Mouse (Mus musculus): ENCODE results near the gene Tfe3.
"Not testable (repeated sequence)": the region's sequence is repeated elsewhere in the genome, so short reads cannot be mapped to it uniquely, and the experiment has no call there.

The Tfe3 gene

GRCm38 (mm10) chrX:7762137-7762920, at the start of gene Tfe3:
Tfe3 (plus strand) TSS chrX:7762560.
- DNase-seq (ENCODE audit: low read depth, low spot score), result peak; percentile 91

GRCm38 (mm10) chrX:7713764-7714134, 48.6 kb upstream of the Tfe3 start:
- DNase-seq (ENCODE audit: low read depth, low spot score), result not testable (repeated sequence)

GRCm38 (mm10) chrX:7714135-7714899, 48.0 kb upstream of the Tfe3 start, which contains the start of gene Wdr45:
Wdr45 (plus strand) TSS chrX:7714333.
- peak; percentile 92 for DNase-seq (ENCODE audit: low read depth, low spot score)

- not testable (repeated sequence) for DNase-seq (ENCODE audit: low read depth, low spot score)
These were observed 46.3 kb upstream of the Tfe3 start for GRCm38 (mm10) chrX:7716058-7716457.

GRCm38 (mm10) chrX:7721514-7722281, 40.7 kb upstream of the Tfe3 start, which contains the start of gene Gm45208:
Gm45208 (plus strand) TSS chrX:7722245.
- peak; percentile 65 for DNase-seq (ENCODE audit: low read depth, low spot score)

- DNase-seq (ENCODE audit: low read depth, low spot score), result no peak
These were observed 40.1 kb upstream of the Tfe3 start for GRCm38 (mm10) chrX:7722282-7722611.

- no peak for DNase-seq (ENCODE audit: low read depth, low spot score)
These were observed 39.7 kb upstream of the Tfe3 start for GRCm38 (mm10) chrX:7722691-7723090.

- no peak for DNase-seq (ENCODE audit: low read depth, low spot score)
These were observed 38.2 kb upstream of the Tfe3 start for GRCm38 (mm10) chrX:7724135-7724534.

GRCm38 (mm10) chrX:7725841-7726240, 36.5 kb upstream of the Tfe3 start:
- DNase-seq (ENCODE audit: low read depth, low spot score), result no peak

- no peak for DNase-seq (ENCODE audit: low read depth, low spot score)
These were observed 35.2 kb upstream of the Tfe3 start for GRCm38 (mm10) chrX:7727176-7727575.

- peak; percentile 83 for DNase-seq (ENCODE audit: low read depth, low spot score)
These were observed 34.0 kb upstream of the Tfe3 start, which contains the start of gene Praf2 for GRCm38 (mm10) chrX:7728215-7728921. Praf2 (plus strand) TSS chrX:7728439.

- DNase-seq (ENCODE audit: low read depth, low spot score), result no peak
These were observed 33.5 kb upstream of the Tfe3 start for GRCm38 (mm10) chrX:7728922-7729265.

- no peak for DNase-seq (ENCODE audit: low read depth, low spot score)
These were observed 28.7 kb upstream of the Tfe3 start for GRCm38 (mm10) chrX:7733571-7734156.

GRCm38 (mm10) chrX:7739336-7740081, 22.9 kb upstream of the Tfe3 start:
- DNase-seq (ENCODE audit: low read depth, low spot score), result no peak

GRCm38 (mm10) chrX:7740082-7740819, 22.1 kb upstream of the Tfe3 start:
- no peak for DNase-seq (ENCODE audit: low read depth, low spot score)

GRCm38 (mm10) chrX:7741103-7741502, 21.3 kb upstream of the Tfe3 start:
- no peak for DNase-seq (ENCODE audit: low read depth, low spot score)

GRCm38 (mm10) chrX:7743470-7743869, 18.9 kb upstream of the Tfe3 start:
- no peak for DNase-seq (ENCODE audit: low read depth, low spot score)

- no peak for DNase-seq (ENCODE audit: low read depth, low spot score)
These were observed 17.4 kb upstream of the Tfe3 start for GRCm38 (mm10) chrX:7744940-7745339.

GRCm38 (mm10) chrX:7745429-7745828, 16.9 kb upstream of the Tfe3 start:
- no peak for DNase-seq (ENCODE audit: low read depth, low spot score)

All from forelimb bud, embryonic 11.5 days (tissue).